Mouse (Mus musculus): ENCODE measurements at regions not wholly inside any gene's neighbourhood (a gene's known extent, or its start where the extent isn't known, plus 50 kb on each side); places are given as distances from the start of the nearest gene placed in this dataset.

DNA sequence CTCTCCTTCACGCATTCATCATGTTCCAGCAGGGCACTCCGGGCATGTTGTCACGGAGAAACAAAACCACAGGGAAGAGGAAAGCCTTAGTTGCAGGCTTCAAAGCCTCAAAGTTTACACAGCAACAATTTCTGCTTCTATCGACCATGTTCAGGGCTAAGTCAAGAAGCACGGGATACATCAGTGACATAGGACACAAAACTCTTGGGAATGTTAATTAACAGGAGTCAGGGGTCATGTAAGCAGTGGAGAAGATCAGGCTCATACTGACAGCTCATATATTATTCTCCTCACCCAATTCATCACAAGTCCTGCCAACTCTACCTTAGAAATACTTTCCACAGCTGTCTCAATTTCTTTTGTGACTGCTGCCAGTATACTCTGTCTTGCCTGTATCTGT lies 133.0 kb upstream of the Btbd3 start:
- H3K36me3 ChIP-seq: no peaks in the 10 kb centered on the region
- WGBS: 73% methylated on average over 5 of the region's 5 CpGs
- H3K9me3 ChIP-seq (replicated peaks): peaks cover 3% of the 10 kb centered on the region
- DNase-seq (ENCODE audit: low spot score): no peak
- H3K4me3 ChIP-seq: no peak overlapping the region
- peaks cover 3% of the 10 kb centered on the region; the same call in 1 of the 2 replicates for H3K4me1 ChIP-seq
- no peak overlapping the region for H3K27ac ChIP-seq (replicated peaks)
- no peaks in the 10 kb centered on the region for H3K27me3 ChIP-seq (ENCODE audit: low read depth, poor library complexity, severe bottlenecking)

DNA sequence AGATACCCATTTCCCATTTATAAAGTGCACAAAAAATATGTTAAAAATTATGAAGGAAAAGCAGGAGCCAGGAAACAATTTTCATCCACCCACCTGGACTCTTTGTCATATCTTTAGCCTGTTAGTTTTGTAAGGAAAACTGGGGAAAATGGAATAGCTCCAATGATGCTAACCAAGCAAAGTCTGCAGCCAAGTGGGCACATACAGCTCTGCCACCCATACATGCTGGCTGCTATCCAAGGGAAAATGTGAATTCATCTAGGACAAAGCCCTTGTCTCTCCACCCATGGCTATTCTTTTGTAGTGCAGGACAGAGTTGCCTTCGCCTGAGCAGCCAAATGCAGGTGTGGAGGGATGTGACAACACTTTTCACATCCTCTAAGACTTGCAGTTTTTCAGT lies 135.5 kb upstream of the Btbd3 start:
- Histone ChIP-seq H3K27me3 (ENCODE audit: low read depth, poor library complexity, severe bottlenecking) (no peaks in the 10 kb centered on the region), H3K36me3 (no peaks in the 10 kb centered on the region), H3K4me3 (no peak overlapping the region), H3K27ac (replicated peaks) (no peak overlapping the region), H3K9me3 (replicated peaks) (peaks cover 9% of the 10 kb centered on the region), H3K4me1 (peaks cover 3% of the 10 kb centered on the region; the same call in 1 of the 2 replicates)
- WGBS: 81% methylated on average over 1 of the region's 1 CpGs
- DNase-seq (ENCODE audit: low spot score): no peak

- DNase-seq (ENCODE audit: low spot score): no peak
Measured at GRCm38 (mm10) chr2:138120131-138120530, 136.2 kb upstream of the Btbd3 start.

GRCm38 (mm10) chr2:138099777-138100176 lies 156.6 kb upstream of the Btbd3 start:
- DNase-seq (ENCODE audit: low spot score): no peak
- Histone ChIP-seq H3K27me3 (ENCODE audit: low read depth, poor library complexity, severe bottlenecking) (no peaks in the 10 kb centered on the region), H3K27ac (replicated peaks) (no peak overlapping the region), H3K4me3 (no peak overlapping the region), H3K4me1 (no peaks in the 10 kb centered on the region), H3K36me3 (no peaks in the 10 kb centered on the region), H3K9me3 (replicated peaks) (no peaks in the 10 kb centered on the region)
- 85% methylated on average over 2 of the region's 2 CpGs for WGBS

More at GRCm38 (mm10) chr2:138120131-138120530, 136.2 kb upstream of the Btbd3 start:
- WGBS: 80% methylated on average over 2 of the region's 2 CpGs
- H3K36me3 ChIP-seq: no peaks in the 10 kb centered on the region
- H3K4me3 ChIP-seq: no peak overlapping the region
- no peak overlapping the region for H3K27ac ChIP-seq (replicated peaks)
- H3K4me1 ChIP-seq: peaks cover 3% of the 10 kb centered on the region; the same call in 1 of the 2 replicates
- peaks cover 9% of the 10 kb centered on the region for H3K9me3 ChIP-seq (replicated peaks)
- H3K27me3 ChIP-seq (ENCODE audit: low read depth, poor library complexity, severe bottlenecking): no peaks in the 10 kb centered on the region

DNA sequence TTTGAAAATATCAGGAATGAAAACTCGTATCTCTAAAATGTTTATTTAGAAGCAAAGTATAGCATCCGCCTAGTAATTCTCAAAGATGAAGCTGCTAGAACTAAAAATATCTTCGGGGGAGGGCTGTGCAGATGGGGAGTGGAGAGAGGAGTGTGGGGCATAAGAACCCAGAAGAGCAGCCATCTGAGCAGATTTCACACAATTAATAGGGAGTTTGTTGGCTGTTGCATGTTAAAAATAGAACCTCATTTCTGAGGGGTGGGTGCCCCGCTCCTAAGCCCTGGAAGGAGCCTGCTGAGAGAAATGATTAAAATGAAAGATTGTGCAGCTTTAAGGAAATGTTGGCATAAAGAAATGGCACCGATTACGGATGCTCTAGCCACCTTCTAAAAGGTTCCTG lies 171.0 kb upstream of the Btbd3 start:
- H3K27ac ChIP-seq (replicated peaks): no peak overlapping the region

GRCm38 (mm10) chr2:138084564-138085283 lies 171.6 kb upstream of the Btbd3 start:
- Histone ChIP-seq H3K27ac (replicated peaks) (no peak overlapping the region), H3K36me3 (no peaks in the 10 kb centered on the region), H3K27me3 (ENCODE audit: low read depth, poor library complexity, severe bottlenecking) (no peaks in the 10 kb centered on the region), H3K4me1 (no peaks in the 10 kb centered on the region), H3K4me3 (no peak overlapping the region), H3K9me3 (replicated peaks) (no peaks in the 10 kb centered on the region)
- WGBS: 94% methylated on average over 6 of the region's 6 CpGs
- DNase-seq (ENCODE audit: low spot score): no peak

More for the DNA sequence above, 171.0 kb upstream of the Btbd3 start:
- DNase-seq (ENCODE audit: low spot score): no peak
- no peaks in the 10 kb centered on the region for H3K27me3 ChIP-seq (ENCODE audit: low read depth, poor library complexity, severe bottlenecking)
- H3K4me3 ChIP-seq: no peak overlapping the region
- no peaks in the 10 kb centered on the region for H3K4me1 ChIP-seq
- H3K9me3 ChIP-seq (replicated peaks): no peaks in the 10 kb centered on the region
- no peaks in the 10 kb centered on the region for H3K36me3 ChIP-seq
- 86% methylated on average over 6 of the region's 6 CpGs for WGBS

- Histone ChIP-seq H3K27ac (replicated peaks) (0 out of 2 replicates have a peak overlapping the region, but pooled peaks have one; percentile 38), H3K4me3 (no peak overlapping the region), H3K4me1 (peaks cover 11% of the 10 kb centered on the region; the same call in 1 of the 2 replicates), H3K36me3 (no peaks in the 10 kb centered on the region), H3K27me3 (ENCODE audit: low read depth, poor library complexity, severe bottlenecking) (no peaks in the 10 kb centered on the region), H3K9me3 (replicated peaks) (no peaks in the 10 kb centered on the region)
- no peak for DNase-seq (ENCODE audit: low spot score)
- WGBS: 76% methylated on average over 6 of the region's 6 CpGs
Measured at GRCm38 (mm10) chr2:138074020-138074613, 182.2 kb upstream of the Btbd3 start.

GRCm38 (mm10) chr2:138072165-138072728 lies 184.1 kb upstream of the Btbd3 start:
- Histone ChIP-seq H3K4me1 (peaks cover 11% of the 10 kb centered on the region; the same call in 1 of the 2 replicates), H3K9me3 (replicated peaks) (no peaks in the 10 kb centered on the region), H3K36me3 (no peaks in the 10 kb centered on the region), H3K27me3 (ENCODE audit: low read depth, poor library complexity, severe bottlenecking) (no peaks in the 10 kb centered on the region), H3K27ac (replicated peaks) (peak overlapping the region; percentile 33; the same call in 1 of the 2 replicates), H3K4me3 (no peak overlapping the region)
- DNase-seq (ENCODE audit: low spot score): no peak
- 23% methylated on average over 6 of the region's 6 CpGs for WGBS

- no peak for DNase-seq (ENCODE audit: low spot score)
- Histone ChIP-seq H3K4me1 (no peaks in the 10 kb centered on the region), H3K36me3 (no peaks in the 10 kb centered on the region), H3K9me3 (replicated peaks) (no peaks in the 10 kb centered on the region), H3K4me3 (no peak overlapping the region), H3K27ac (replicated peaks) (no peak overlapping the region), H3K27me3 (ENCODE audit: low read depth, poor library complexity, severe bottlenecking) (no peaks in the 10 kb centered on the region)
- WGBS: 88% methylated on average over 4 of the region's 4 CpGs
Measured at GRCm38 (mm10) chr2:138053081-138053480, 203.3 kb upstream of the Btbd3 start.

GRCm38 (mm10) chr2:138048341-138048740 lies 208.0 kb upstream of the Btbd3 start:
- no peak overlapping the region for H3K27ac ChIP-seq (replicated peaks)
- 89% methylated on average over 5 of the region's 5 CpGs for WGBS
- no peaks in the 10 kb centered on the region for H3K27me3 ChIP-seq (ENCODE audit: low read depth, poor library complexity, severe bottlenecking)
- no peak for DNase-seq (ENCODE audit: low spot score)
- no peaks in the 10 kb centered on the region for H3K36me3 ChIP-seq
- H3K9me3 ChIP-seq (replicated peaks): no peaks in the 10 kb centered on the region
- peaks cover 13% of the 10 kb centered on the region for H3K4me1 ChIP-seq
- H3K4me3 ChIP-seq: no peak overlapping the region

DNA sequence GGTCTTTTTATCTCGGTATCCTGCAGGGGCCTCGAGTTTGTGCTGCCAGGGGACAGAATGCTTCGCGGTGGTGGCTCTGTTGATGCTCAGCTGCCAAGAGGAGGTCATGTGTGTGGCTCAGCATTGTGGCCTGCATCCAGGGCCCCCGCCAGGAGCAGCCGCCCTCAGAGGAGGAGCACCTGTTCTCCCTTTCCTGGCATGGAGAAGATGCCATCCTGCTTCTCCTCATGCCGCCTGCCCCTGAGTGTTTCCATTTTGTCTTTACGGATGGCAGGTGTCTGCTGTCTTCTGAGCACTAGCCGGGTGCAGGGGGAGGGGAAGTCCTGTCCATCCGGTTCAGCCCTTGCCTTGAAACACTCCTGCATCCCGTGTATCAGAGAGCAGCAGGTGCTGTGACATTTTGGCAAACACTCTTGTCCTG lies 208.6 kb upstream of the Btbd3 start:
- Histone ChIP-seq H3K9me3 (replicated peaks) (no peaks in the 10 kb centered on the region), H3K4me3 (no peak overlapping the region), H3K4me1 (peaks cover 13% of the 10 kb centered on the region), H3K27ac (replicated peaks) (no peak overlapping the region), H3K27me3 (ENCODE audit: low read depth, poor library complexity, severe bottlenecking) (no peaks in the 10 kb centered on the region), H3K36me3 (no peaks in the 10 kb centered on the region)
- 66% methylated on average over 11 of the region's 11 CpGs for WGBS
- DNase-seq (ENCODE audit: low spot score): no peak

GRCm38 (mm10) chr2:138047361-138047760 lies 209.0 kb upstream of the Btbd3 start:
- H3K4me3 ChIP-seq: no peak overlapping the region
- H3K27ac ChIP-seq (replicated peaks): no peak overlapping the region
- 75% methylated on average over 10 of the region's 10 CpGs for WGBS
- peaks cover 13% of the 10 kb centered on the region for H3K4me1 ChIP-seq
- H3K9me3 ChIP-seq (replicated peaks): no peaks in the 10 kb centered on the region
- H3K27me3 ChIP-seq (ENCODE audit: low read depth, poor library complexity, severe bottlenecking): no peaks in the 10 kb centered on the region
- DNase-seq (ENCODE audit: low spot score): no peak
- H3K36me3 ChIP-seq: no peaks in the 10 kb centered on the region

- Histone ChIP-seq H3K27ac (replicated peaks) (no peak overlapping the region), H3K9me3 (replicated peaks) (no peaks in the 10 kb centered on the region), H3K4me3 (no peak overlapping the region), H3K4me1 (peaks cover 13% of the 10 kb centered on the region), H3K27me3 (ENCODE audit: low read depth, poor library complexity, severe bottlenecking) (no peaks in the 10 kb centered on the region), H3K36me3 (no peaks in the 10 kb centered on the region)
- DNase-seq (ENCODE audit: low spot score): no peak
- 92% methylated on average over 3 of the region's 3 CpGs for WGBS
Measured at GRCm38 (mm10) chr2:138046918-138047317, 209.4 kb upstream of the Btbd3 start.
